Mouse (Mus musculus) kidney, embryonic 16.5 days (tissue): ENCODE measurements around the gene Atpif1. TPM values are rescaled to one million over a fixed set of nuclear protein-coding genes. Genes with fewer than 3 reads are reported as not detected.
A peak's percentile ranks its signal among the peaks of the same experiment; 100 is the strongest.

Experiments
- ATAC-seq: fragments of 200-750 bp; cut with Nextera tagmentation; 2 replicates; pipeline ENCODE4 v1.8.0; 2017; ENCODE audit warnings: moderate TSS enrichment; ENCODE audit not compliant: low FRiP score, low TSS enrichment
- H3K27ac ChIP-seq: fragments of 300-500 bp; sonication (generic); 2 replicates; pipeline ENCODE4 v1.5.1; 2014; ENCODE audit warnings: low read length
- H3K27me3 ChIP-seq: fragments of 300-500 bp; sonication (generic); 2 replicates; pipeline ENCODE4 v1.6.1; 2014; ENCODE audit warnings: low read length, control low read depth, mixed read lengths; ENCODE audit not compliant: insufficient read depth
- H3K36me3 ChIP-seq: fragments of 300-500 bp; sonication (generic); 2 replicates; pipeline ENCODE4 v1.6.1; 2014; ENCODE audit warnings: low read length, control low read depth, mixed read lengths; ENCODE audit not compliant: insufficient read depth
- H3K4me1 ChIP-seq: fragments of 300-500 bp; sonication (generic); 2 replicates; pipeline ENCODE4 v1.6.1; 2014; ENCODE audit warnings: low read length, control low read depth, mixed read lengths; ENCODE audit not compliant: insufficient read depth
- H3K4me2 ChIP-seq: fragments of 300-500 bp; sonication (generic); replicated peaks from 2 replicates; pipeline ENCODE4 v1.6.1; 2014; ENCODE audit warnings: low read depth, low read length
- H3K4me3 ChIP-seq: fragments of 300-500 bp; sonication (generic); 2 replicates; pipeline ENCODE4 v1.5.1; 2014; ENCODE audit warnings: mild to moderate bottlenecking, low read length
- H3K9ac ChIP-seq: fragments of 300-500 bp; sonication (generic); replicated peaks from 2 replicates; pipeline ENCODE4 v1.6.1; 2014; ENCODE audit warnings: low read length
- H3K9me3 ChIP-seq: fragments of 300-500 bp; sonication (generic); 2 replicates; pipeline ENCODE4 v1.6.1; 2016; ENCODE audit warnings: low read length, control low read depth
- WGBS: fragments of 180-500 bp; shearing (Covaris S2); extraction: QIAGEN DNeasy Blood & Tissue Kit; methylation state at CpG from one replicate; pipeline ENCODE4 v1.1.7; 2014; 5-methylcytosine and 5-hydroxymethylcytosine counted together
- polyA plus RNA-seq: library from polyadenylated mRNA; unstranded; fragments of >200 nt; fragmentation: Nextera tagmentation; extraction: Ambion mirVana; gene quantifications from 2 replicates; pipeline ENCODE4 v1.2.1, GENCODE M21; 2015

Gene Atpif1
- polyA plus RNA-seq, 1 experiment from 2014 or later, result 1,057 TPM

DNA sequence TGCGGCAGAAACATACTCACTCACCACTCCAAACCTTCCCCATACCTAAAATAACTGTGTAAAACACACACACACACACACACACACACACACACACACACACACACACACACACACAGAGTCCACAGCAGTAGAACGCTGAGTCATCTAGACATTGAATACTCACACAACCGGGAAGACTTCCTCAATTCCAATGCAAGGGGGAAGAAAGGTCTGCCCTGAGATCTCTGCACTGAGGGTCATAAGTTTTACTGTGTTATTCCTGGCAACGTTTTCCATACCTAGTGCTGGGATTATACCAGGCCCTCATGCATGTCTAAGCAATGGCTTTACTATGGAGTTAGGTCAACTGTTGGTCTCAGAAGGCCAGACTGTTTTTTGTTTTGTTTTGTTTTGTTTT is 4.1 kb downstream of the Atpif1 start:
- H3K4me3 ChIP-seq, result no peak overlapping the region
- no peak overlapping the region for H3K9ac ChIP-seq
- no peak for ATAC-seq
- 56% methylated on average over 4 of the region's 4 CpGs for WGBS
- H3K27ac ChIP-seq, result no peak overlapping the region; the same call in 1 of the 2 replicates
- H3K4me2 ChIP-seq, result no peak overlapping the region
- peaks cover 24% of the 10 kb centered on the region for H3K36me3 ChIP-seq
- H3K27me3 ChIP-seq, result no peaks in the 10 kb centered on the region
- H3K9me3 ChIP-seq, result no peaks in the 10 kb centered on the region
- H3K4me1 ChIP-seq, result peaks cover 23% of the 10 kb centered on the region

GRCm38 (mm10) chr4:132527917-132528522 is 5.4 kb downstream of the Atpif1 start:
- Histone ChIP-seq H3K27ac (no peak overlapping the region), H3K9ac (no peak overlapping the region), H3K9me3 (no peaks in the 10 kb centered on the region), H3K4me2 (no peak overlapping the region), H3K4me3 (no peak overlapping the region), H3K27me3 (no peaks in the 10 kb centered on the region), H3K36me3 (peaks cover 24% of the 10 kb centered on the region), H3K4me1 (peaks cover 23% of the 10 kb centered on the region)
- 87% methylated on average over 8 of the region's 8 CpGs for WGBS
- ATAC-seq, result no peak

DNA sequence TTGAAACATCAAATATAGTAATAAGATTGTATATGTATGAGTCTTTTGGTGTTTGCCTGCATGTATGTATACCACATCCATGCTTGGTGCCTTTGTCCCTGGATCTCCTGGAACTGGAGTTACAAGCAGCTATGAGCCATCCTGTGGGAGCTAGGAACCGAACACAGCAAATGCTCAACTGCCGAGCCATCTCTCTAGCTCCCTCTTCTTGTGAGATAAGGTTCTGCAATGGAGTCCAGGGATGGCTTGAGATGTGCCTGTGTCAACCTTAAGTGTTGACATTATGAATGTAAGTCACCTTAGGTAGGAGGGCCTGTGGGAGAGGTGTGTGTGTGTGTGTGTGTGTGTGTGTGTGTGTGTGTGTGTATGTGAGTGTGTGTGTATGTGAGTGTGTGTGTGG is 6.8 kb downstream of the Atpif1 start:
- Histone ChIP-seq H3K27me3 (no peaks in the 10 kb centered on the region), H3K36me3 (peaks cover 23% of the 10 kb centered on the region), H3K4me1 (peaks cover 19% of the 10 kb centered on the region), H3K9ac (no peak overlapping the region), H3K27ac (no peak overlapping the region), H3K4me2 (no peak overlapping the region), H3K9me3 (no peaks in the 10 kb centered on the region), H3K4me3 (no peak overlapping the region)
- WGBS, result 65% methylated on average over 2 of the region's 2 CpGs
- ATAC-seq, result no peak

DNA sequence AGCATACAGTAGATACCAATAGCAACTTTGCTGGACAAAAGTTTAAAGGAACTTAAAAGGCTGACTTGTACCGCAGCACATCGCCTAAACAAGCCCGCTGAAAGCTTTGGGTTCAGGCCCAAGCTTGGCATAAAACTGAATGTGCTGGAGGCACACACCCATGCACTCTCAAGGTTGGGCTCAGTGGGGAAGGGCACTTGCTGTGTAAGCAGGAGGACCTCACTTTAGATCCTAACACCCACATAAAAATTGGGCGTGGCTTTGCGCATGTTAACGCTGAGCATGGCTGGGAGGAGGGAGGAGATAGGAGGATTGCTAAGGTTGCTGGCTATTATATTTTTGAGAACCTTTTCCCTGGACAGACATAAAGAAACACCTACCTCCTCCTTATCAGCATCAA is 8.7 kb downstream of the Atpif1 start:
- no peaks in the 10 kb centered on the region for H3K27me3 ChIP-seq
- 0 out of 2 replicates have a peak, but pooled peaks have one; percentile 27 for ATAC-seq
- peaks cover 10% of the 10 kb centered on the region for H3K4me1 ChIP-seq
- H3K4me3 ChIP-seq, result no peak overlapping the region
- H3K36me3 ChIP-seq, result peaks cover 4% of the 10 kb centered on the region
- H3K9ac ChIP-seq, result no peak overlapping the region
- H3K9me3 ChIP-seq, result no peaks in the 10 kb centered on the region
- WGBS, result 60% methylated on average over 6 of the region's 6 CpGs
- peak overlapping the region; percentile 37; the same call in 1 of the 2 replicates for H3K27ac ChIP-seq
- H3K4me2 ChIP-seq, result no peak overlapping the region

DNA sequence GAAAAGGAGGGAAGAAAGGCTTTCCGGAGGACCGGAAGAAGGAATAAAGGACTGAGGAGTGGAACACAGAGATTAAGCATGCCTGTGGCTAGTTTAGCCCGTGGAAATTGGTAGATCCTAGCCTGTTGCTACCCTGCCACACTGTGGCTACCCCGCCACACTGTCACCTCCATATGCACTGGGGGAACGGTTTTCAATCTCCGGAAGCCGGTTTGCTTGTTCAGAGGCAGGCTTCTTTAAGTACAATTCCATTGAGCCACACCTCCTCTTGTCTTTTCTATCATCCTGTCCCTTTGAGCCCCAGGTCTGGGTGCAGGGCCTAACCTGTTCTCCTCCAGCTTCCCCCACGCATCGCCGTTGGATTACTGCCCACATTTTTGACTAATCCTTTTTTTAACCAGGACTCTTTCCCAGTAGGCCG is 9.1 kb downstream of the Atpif1 start:
- Histone ChIP-seq H3K9ac (no peak overlapping the region), H3K4me3 (no peak overlapping the region), H3K4me1 (peaks cover 10% of the 10 kb centered on the region), H3K36me3 (no peaks in the 10 kb centered on the region), H3K4me2 (0 out of 2 replicates have a peak overlapping the region, but pooled peaks have one; percentile 5), H3K27me3 (no peaks in the 10 kb centered on the region), H3K27ac (peak overlapping the region; percentile 37; the same call in 1 of the 2 replicates), H3K9me3 (no peaks in the 10 kb centered on the region)
- ATAC-seq, result peak; percentile 23; the same call in 1 of the 2 replicates
- WGBS, result 24% methylated on average over 11 of the region's 11 CpGs

- peaks cover 11% of the 10 kb centered on the region for H3K4me1 ChIP-seq
- no peaks in the 10 kb centered on the region for H3K36me3 ChIP-seq
- no peaks in the 10 kb centered on the region for H3K27me3 ChIP-seq
- no peak overlapping the region for H3K4me2 ChIP-seq
- no peak overlapping the region for H3K27ac ChIP-seq
- WGBS, result 92% methylated on average over 3 of the region's 3 CpGs
- H3K4me3 ChIP-seq, result no peak overlapping the region
- H3K9me3 ChIP-seq, result no peaks in the 10 kb centered on the region
- no peak overlapping the region for H3K9ac ChIP-seq
- ATAC-seq, result no peak
Observed at GRCm38 (mm10) chr4:132519188-132519587, 14.3 kb downstream of the Atpif1 start.

DNA sequence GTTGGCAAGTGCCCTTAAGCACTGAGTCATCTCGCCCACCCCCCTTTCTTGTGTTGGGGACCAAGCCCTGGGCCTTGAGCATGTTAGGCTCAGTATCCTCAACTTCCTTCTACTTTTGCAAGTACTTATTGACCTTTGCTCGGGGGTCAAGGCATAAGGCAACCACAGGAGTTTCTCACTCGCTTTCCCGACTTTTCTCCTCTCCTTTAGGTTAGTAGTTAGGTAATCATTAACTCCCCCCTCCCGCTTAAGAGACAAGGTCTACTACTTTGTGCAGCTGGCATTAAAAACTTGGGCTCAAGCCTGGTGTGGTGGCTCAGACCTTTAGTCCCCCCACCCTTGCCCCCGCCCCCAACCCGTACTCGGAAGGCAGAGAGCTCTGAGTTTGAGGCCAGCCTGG is 15.4 kb downstream of the Atpif1 start:
- Histone ChIP-seq H3K4me3 (no peak overlapping the region), H3K27ac (peak overlapping the region; percentile 89), H3K9ac (no peak overlapping the region), H3K9me3 (no peaks in the 10 kb centered on the region), H3K4me1 (peaks cover 17% of the 10 kb centered on the region), H3K27me3 (no peaks in the 10 kb centered on the region), H3K4me2 (no peak overlapping the region), H3K36me3 (no peaks in the 10 kb centered on the region)
- peak; percentile 46 for ATAC-seq
- WGBS, result 58% methylated on average over 8 of the region's 8 CpGs

GRCm38 (mm10) chr4:132515369-132516155 is 17.9 kb downstream of the Atpif1 start:
- peak overlapping the region; percentile 59 for H3K4me3 ChIP-seq
- H3K27me3 ChIP-seq, result no peaks in the 10 kb centered on the region
- peak overlapping the region; percentile 97 for H3K4me2 ChIP-seq
- WGBS, result 19% methylated on average over 22 of the region's 22 CpGs
- H3K9ac ChIP-seq, result peak overlapping the region; percentile 72
- H3K27ac ChIP-seq, result peak overlapping the region; percentile 98
- H3K9me3 ChIP-seq, result no peaks in the 10 kb centered on the region
- no peaks in the 10 kb centered on the region for H3K36me3 ChIP-seq
- peak; percentile 96 for ATAC-seq
- H3K4me1 ChIP-seq, result peaks cover 19% of the 10 kb centered on the region

DNA sequence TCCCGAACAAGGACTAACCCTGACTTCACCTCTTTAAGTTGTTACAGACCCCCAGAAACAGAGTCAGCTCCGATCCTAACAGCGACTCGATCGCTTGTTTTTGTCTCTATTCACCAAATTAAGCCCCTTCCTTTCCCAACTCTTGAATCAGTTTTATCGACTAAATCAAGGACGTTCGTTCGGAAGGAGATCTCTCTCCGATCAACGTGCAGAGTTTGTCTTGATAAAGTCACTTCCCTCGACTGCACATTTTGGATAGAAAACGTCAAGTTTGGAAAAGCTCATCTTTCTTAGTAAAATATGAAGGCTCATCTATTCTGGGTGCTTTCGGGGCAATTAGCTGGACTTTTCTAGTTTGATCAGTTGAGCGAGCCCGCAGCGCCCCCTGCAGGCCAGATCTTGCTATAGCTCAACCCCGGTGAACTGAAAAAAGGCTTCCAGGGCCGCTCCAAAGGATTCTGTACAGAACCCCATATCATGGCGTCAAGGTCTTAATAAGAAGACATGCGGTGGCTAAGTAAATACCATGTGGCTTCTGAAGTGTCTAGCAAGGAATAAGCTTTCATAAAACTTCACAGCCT is 18.8 kb downstream of the Atpif1 start:
- Histone ChIP-seq H3K27ac (peak overlapping the region; percentile 98), H3K4me1 (peaks cover 19% of the 10 kb centered on the region), H3K9ac (peak overlapping the region; percentile 72), H3K4me2 (peak overlapping the region; percentile 97), H3K27me3 (no peaks in the 10 kb centered on the region), H3K4me3 (peak overlapping the region; percentile 59), H3K36me3 (no peaks in the 10 kb centered on the region), H3K9me3 (no peaks in the 10 kb centered on the region)
- ATAC-seq, result peak; percentile 4; the same call in 1 of the 2 replicates
- WGBS, result under 1% methylated on average over 21 of the region's 21 CpGs
